Mouse (Mus musculus): Measurements from ENCODE around the gene Tesmin. TPM values are rescaled to one million over a fixed set of nuclear protein-coding genes. Genes with fewer than 3 reads are reported as not detected.
A peak's percentile ranks its signal among the peaks of the same experiment; 100 is the strongest.

Tesmin gene
- total RNA-seq, 2 experiments from 2014 or later, result 0.30 to 0.41 TPM

- no peak for DNase-seq (ENCODE audit: extremely low spot score in 1 of 2, low spot score in 2 of 2)
- intact Hi-C loops (cut with DNase I), result no loop called here
These were observed 10.0 kb upstream of the Tesmin start for GRCm38 (mm10) chr19:3378614-3379013.

GRCm38 (mm10) chr19:3388061-3388460 lies 596 bp upstream of the Tesmin start:
- DNase-seq (ENCODE audit: extremely low spot score in 1 of 2, low spot score in 2 of 2), result no peak
- intact Hi-C loops (cut with DNase I), result loop anchor here (5.0 kb wide), 1 partner anchor 64 kb away; no protein-coding TSS in a partner anchor

- intact Hi-C loops (cut with DNase I), result loop anchor here (5.0 kb wide), 1 partner anchor 63 kb away; no protein-coding TSS in a partner anchor
- peak; percentile 82 to 93 for DNase-seq (ENCODE audit: extremely low spot score in 1 of 2, low spot score in 2 of 2)
These were observed 432 bp downstream of the Tesmin start for GRCm38 (mm10) chr19:3389089-3389488.

- DNase-seq (ENCODE audit: extremely low spot score in 1 of 2, low spot score in 2 of 2), result no peak
- intact Hi-C loops (cut with DNase I), result no loop called here
These were observed 3.7 kb downstream of the Tesmin start for GRCm38 (mm10) chr19:3392384-3392783.

GRCm38 (mm10) chr19:3394216-3394615 lies 5.6 kb downstream of the Tesmin start:
- intact Hi-C loops (cut with DNase I), result no loop called here
- no peak for DNase-seq (ENCODE audit: extremely low spot score in 1 of 2, low spot score in 2 of 2)

GRCm38 (mm10) chr19:3400057-3400456 lies 11.4 kb downstream of the Tesmin start:
- DNase-seq (ENCODE audit: extremely low spot score in 1 of 2, low spot score in 2 of 2), result no peak
- intact Hi-C loops (cut with DNase I), result no loop called here

- no peak for DNase-seq (ENCODE audit: extremely low spot score in 1 of 2, low spot score in 2 of 2)
- intact Hi-C loops (cut with DNase I), result no loop called here
These were observed 12.8 kb downstream of the Tesmin start for GRCm38 (mm10) chr19:3401504-3401903.

GRCm38 (mm10) chr19:3401943-3402342 lies 13.3 kb downstream of the Tesmin start:
- no peak for DNase-seq (ENCODE audit: extremely low spot score in 1 of 2, low spot score in 2 of 2)
- intact Hi-C loops (cut with DNase I), result no loop called here

- intact Hi-C loops (cut with DNase I), result no loop called here
- no peak for DNase-seq (ENCODE audit: extremely low spot score in 1 of 2, low spot score in 2 of 2)
These were observed 13.7 kb downstream of the Tesmin start for GRCm38 (mm10) chr19:3402390-3402789.

GRCm38 (mm10) chr19:3404030-3404429 lies 15.4 kb downstream of the Tesmin start:
- no peak for DNase-seq (ENCODE audit: extremely low spot score in 1 of 2, low spot score in 2 of 2)
- intact Hi-C loops (cut with DNase I), result no loop called here

GRCm38 (mm10) chr19:3405531-3406281 lies 17.0 kb downstream of the Tesmin start:
- DNase-seq (ENCODE audit: extremely low spot score in 1 of 2, low spot score in 2 of 2), result no peak
- intact Hi-C loops (cut with DNase I), result no loop called here

- intact Hi-C loops (cut with DNase I), result no loop called here
These were observed 25.6 kb downstream of the Tesmin start, which contains the start of gene Gal for GRCm38 (mm10) chr19:3414268-3414733. Gene Gal, minus strand, starts transcription at chr19:3414544.

GRCm38 (mm10) chr19:3419251-3419650 lies 30.6 kb downstream of the Tesmin start:
- peak in 1 of 2 experiments; percentile 37 for DNase-seq (ENCODE audit: extremely low spot score in 1 of 2, low spot score in 2 of 2)
- intact Hi-C loops (cut with DNase I), result no loop called here

More at GRCm38 (mm10) chr19:3414268-3414733, 25.6 kb downstream of the Tesmin start, which contains the start of gene Gal:
- DNase-seq (ENCODE audit: extremely low spot score in 1 of 2, low spot score in 2 of 2), result peak in 1 of 2 experiments; percentile 63

GRCm38 (mm10) chr19:3422488-3422887 lies 33.8 kb downstream of the Tesmin start:
- intact Hi-C loops (cut with DNase I), result no loop called here
- DNase-seq (ENCODE audit: extremely low spot score in 1 of 2, low spot score in 2 of 2), result peak in 1 of 2 experiments; percentile 43

- DNase-seq (ENCODE audit: extremely low spot score in 1 of 2, low spot score in 2 of 2), result no peak
- intact Hi-C loops (cut with DNase I), result no loop called here
These were observed 34.3 kb downstream of the Tesmin start for GRCm38 (mm10) chr19:3422981-3423380.

GRCm38 (mm10) chr19:3424214-3424613 lies 35.6 kb downstream of the Tesmin start:
- intact Hi-C loops (cut with DNase I), result no loop called here
- DNase-seq (ENCODE audit: extremely low spot score in 1 of 2, low spot score in 2 of 2), result no peak

GRCm38 (mm10) chr19:3428057-3428830 lies 39.6 kb downstream of the Tesmin start:
- intact Hi-C loops (cut with DNase I), result no loop called here
- no peak for DNase-seq (ENCODE audit: extremely low spot score in 1 of 2, low spot score in 2 of 2)

GRCm38 (mm10) chr19:3429156-3429816 lies 40.6 kb downstream of the Tesmin start:
- intact Hi-C loops (cut with DNase I), result no loop called here

GRCm38 (mm10) chr19:3431066-3431465 lies 42.4 kb downstream of the Tesmin start:
- no peak for DNase-seq (ENCODE audit: extremely low spot score in 1 of 2, low spot score in 2 of 2)
- intact Hi-C loops (cut with DNase I), result no loop called here

More at GRCm38 (mm10) chr19:3429156-3429816, 40.6 kb downstream of the Tesmin start:
- no peak for DNase-seq (ENCODE audit: extremely low spot score in 1 of 2, low spot score in 2 of 2)
